In genomic region chr17:6440493-6441077, GRCm38 (mm10) we compare ENCODE assay signal across 8 mouse cellular contexts. TPM values are rescaled to one million over a fixed set of nuclear protein-coding genes. Genes with fewer than 3 reads are reported as not detected.
DNase-seq lines count a peak whose midpoint lies in the region; ATAC-seq lines count a peak whose summit lies in the region.
"Not testable (repeated sequence)": the region's sequence is repeated elsewhere in the genome, so short reads cannot be mapped to it uniquely, and the experiment has no call there.

No protein-coding gene starts in this region.

- intact Hi-C loops in left cerebral cortex, postnatal 4 days (cut with DNase I) = not testable (repeated sequence)

- not testable (repeated sequence) for H3K27ac ChIP-seq in ES-E14 (ENCODE audit: insufficient read depth, low read depth, low read length, poor library complexity, severe bottlenecking); embryonic facial prominence, embryonic 11.5 days (replicated peaks; ENCODE audit: low read depth, low read length); hindbrain, embryonic 13.5 days

- not testable (repeated sequence) for H3K4me1 ChIP-seq in ES-E14 (ENCODE audit: control insufficient read depth in 2 of 2, insufficient read depth in 2 of 2, low read length in 2 of 2, poor library complexity in 1 of 2); embryonic facial prominence, embryonic 11.5 days (ENCODE audit: control insufficient read depth, insufficient read depth, low read length); hindbrain, embryonic 13.5 days (replicated peaks)

- DNase-seq in ES-E14 (ENCODE audit: low read depth, low spot score); embryonic facial prominence, embryonic 11.5 days (ENCODE audit: low spot score): not testable (repeated sequence)
- peak; percentile 61 for DNase-seq in cerebellum, adult 9-11 months
- DNase-seq in gastrocnemius, postnatal 25 days = peak; percentile 16
- peak; percentile 64 for DNase-seq in left cerebral cortex, postnatal 4 days
- DNase-seq in right cerebral cortex, postnatal 10 days (ENCODE audit: low spot score in 2 of 2) = peak; percentile 43 to 57
- peak; percentile 31 for DNase-seq in testis, postnatal 14 days (ENCODE audit: low spot score)

- not testable (repeated sequence) for H3K9me3 ChIP-seq in ES-E14 (ENCODE audit: control insufficient read depth, insufficient read depth, low read depth, low read length); embryonic facial prominence, embryonic 11.5 days (replicated peaks; ENCODE audit: control insufficient read depth, low read length); hindbrain, embryonic 13.5 days

- peak overlapping the region; percentile 17 to 36; a peak in 2 of 4 replicates for H3K4me3 ChIP-seq in ES-E14 (ENCODE audit: insufficient read depth in 1 of 2, low read depth in 1 of 2, low read length in 2 of 2, poor library complexity in 1 of 2, severe bottlenecking in 1 of 2)
- not testable (repeated sequence) for H3K4me3 ChIP-seq in embryonic facial prominence, embryonic 11.5 days (ENCODE audit: low read depth, low read length); hindbrain, embryonic 13.5 days

- H3K4me2 ChIP-seq in embryonic facial prominence, embryonic 11.5 days (ENCODE audit: low read depth, low read length); hindbrain, embryonic 13.5 days: not testable (repeated sequence)

- H3K36me3 ChIP-seq in ES-E14 (ENCODE audit: control insufficient read depth, insufficient read depth, low read length, poor library complexity, severe bottlenecking); embryonic facial prominence, embryonic 11.5 days (replicated peaks; ENCODE audit: control insufficient read depth, insufficient read depth, low read depth, low read length): not testable (repeated sequence)
- H3K36me3 ChIP-seq in hindbrain, embryonic 13.5 days = peaks cover 41% of the 10 kb centered on the region

- 0 out of 2 replicates have a peak, but pooled peaks have one; percentile 53 for ATAC-seq in embryonic facial prominence, embryonic 11.5 days (replicated peaks; ENCODE audit: insufficient number of reproducible peaks, low FRiP score, low TSS enrichment, low read depth)
- peak; percentile 50; the same call in 1 of the 2 replicates for ATAC-seq in hindbrain, embryonic 13.5 days (ENCODE audit: low FRiP score)

- H3K9ac ChIP-seq in ES-E14 (ENCODE audit: insufficient read depth, low read depth, low read length, poor library complexity, severe bottlenecking); embryonic facial prominence, embryonic 11.5 days (replicated peaks; ENCODE audit: low read length); hindbrain, embryonic 13.5 days: not testable (repeated sequence)

- 89% methylated on average over 13 of the region's 13 CpGs for WGBS in embryonic facial prominence, embryonic 11.5 days
- WGBS in hindbrain, embryonic 13.5 days = 85% methylated on average over 13 of the region's 13 CpGs

- H3K27me3 ChIP-seq in embryonic facial prominence, embryonic 11.5 days (ENCODE audit: control insufficient read depth, insufficient read depth, low read length); hindbrain, embryonic 13.5 days: not testable (repeated sequence)

- in situ Hi-C loops in ES-E14 (cut with MboI; ENCODE audit: low sequenced_read_pairs in 2 of 2, unreplicated experiment in 2 of 2) = not testable (repeated sequence)

RNA-seq across cellular contexts. Expression of gene Dynlt1b, which starts 10.7 kb away (rescaled TPM):
- 557 and 575 TPM in 2 replicates for total RNA-seq in ES-E14 (2012; rRNA removed)
- 546 and 573 TPM in 2 replicates for polyA plus RNA-seq in embryonic facial prominence, embryonic 11.5 days (2014; fragmentation: Nextera tagmentation; extraction: Ambion mirVana)
- total RNA-seq in gastrocnemius, postnatal 25 days (2021) = 10 to 100 TPM; 56.7 to 58.7 TPM
- polyA plus RNA-seq in hindbrain, embryonic 13.5 days (2015; fragmentation: Nextera tagmentation; extraction: Ambion mirVana) = 1,230 and 1,256 TPM in 2 replicates
- 100 to 1,000 TPM; 322 to 378 TPM for total RNA-seq in left cerebral cortex, postnatal 4 days (2021)
